Mouse (Mus musculus): ENCODE measurements around the gene Hbb-bh2.

DNA sequence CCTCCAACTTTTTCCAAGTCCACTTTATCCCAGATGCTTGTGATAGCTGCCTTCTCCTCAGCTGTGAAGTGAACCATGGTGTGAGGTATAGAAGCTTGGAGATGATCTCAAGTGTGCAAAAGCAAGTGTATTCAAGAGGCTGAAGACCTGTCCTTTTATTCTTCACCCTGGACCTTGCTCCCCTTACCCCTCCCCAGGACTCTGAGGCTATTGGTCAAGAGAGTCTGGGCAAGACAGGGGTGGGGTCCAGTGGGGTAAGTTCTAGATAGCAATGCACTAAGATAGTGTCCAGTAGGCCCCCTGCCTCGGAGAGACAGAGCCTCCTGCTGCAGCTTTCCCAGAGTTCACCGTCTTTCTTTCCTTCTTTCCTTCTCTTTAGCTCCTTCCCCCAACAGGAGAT is 2.7 kb upstream of the Hbb-bh2 start, which contains the start of gene Hbb-bh1:
- TF ChIP-seq GABPA (IDR thresholded peaks at IDR 0.05; ENCODE audit: low read depth, low read length) (no peak), KAT2A (conservative IDR thresholded peaks at IDR 0.05; ENCODE audit: low read depth, low read length) (no peak), EP300 (IDR thresholded peaks at IDR 0.05; ENCODE audit: low read depth in 1 of 2, low read length in 2 of 2) (no peak), POLR2A (IDR thresholded peaks at IDR 0.05; ENCODE audit: control insufficient read depth in 1 of 2, insufficient read depth in 1 of 2, low read depth in 1 of 2, low read length in 2 of 2, poor library complexity in 1 of 2) (no peak), SMC3 (IDR thresholded peaks at IDR 0.05; ENCODE audit: low read depth, low read length) (no peak), BHLHE40 (IDR thresholded peaks at IDR 0.05; ENCODE audit: borderline replicate concordance, low read depth, low read length) (no peak), TCF12 (IDR thresholded peaks at IDR 0.05; ENCODE audit: low read depth, low read length) (no peak), HCFC1 (IDR thresholded peaks at IDR 0.05; ENCODE audit: low read depth, low read length) (no peak), CTCF (IDR thresholded peaks at IDR 0.05 in 2 of 3, conservative IDR thresholded peaks at IDR 0.05 in 1 of 3; ENCODE audit: control insufficient read depth in 1 of 3, insufficient read depth in 1 of 3, low read depth in 2 of 3, low read length in 3 of 3, poor library complexity in 1 of 3, severe bottlenecking in 1 of 3) (no peak)

Measured in MEL (cell line).